Mouse (Mus musculus): ENCODE results near the gene Calb2.

Calb2 gene

DNA sequence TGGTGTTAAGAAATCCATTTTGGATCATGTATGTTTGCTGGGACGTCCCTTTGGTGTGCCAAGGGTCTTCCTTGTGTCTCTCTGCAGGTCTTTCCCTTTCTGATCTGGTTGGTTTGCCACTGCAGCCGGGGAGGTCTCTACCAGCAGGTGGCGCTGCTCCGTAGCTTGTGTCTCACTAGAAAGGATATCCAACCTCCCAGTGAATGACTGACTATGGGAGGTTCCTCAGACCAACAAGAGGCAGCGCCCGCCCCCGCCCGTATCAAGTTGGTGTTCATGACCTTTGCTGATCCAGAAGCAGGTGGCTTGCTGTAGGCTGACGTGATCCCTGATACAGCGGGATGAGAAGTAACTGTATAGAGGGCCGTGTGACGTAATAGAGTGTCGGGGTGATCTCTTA is 37.5 kb downstream of the Calb2 start:
- DNase-seq (ENCODE audit: low spot score in 2 of 2) = peak; percentile 79 to 85

DNA sequence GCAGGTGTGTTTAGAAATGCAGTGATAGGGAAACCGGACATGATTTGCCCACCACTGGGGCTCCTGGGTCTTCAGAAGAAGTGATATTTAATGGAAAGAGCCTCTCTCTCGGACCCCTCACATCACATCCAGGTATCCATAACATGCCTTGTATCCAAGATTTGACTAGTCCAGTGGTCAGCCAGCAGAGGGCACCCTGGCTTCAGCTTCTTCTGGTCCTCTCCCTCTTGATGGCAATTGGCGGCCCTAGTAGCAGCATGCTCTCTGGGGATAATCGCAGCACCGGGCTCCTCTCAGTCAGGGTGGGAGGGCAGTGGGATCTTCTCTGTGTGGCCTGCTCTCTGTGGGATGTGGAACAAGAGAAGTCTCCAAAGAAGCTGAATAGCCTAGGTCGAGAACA is 48.3 kb downstream of the Calb2 start:
- peak; percentile 19 to 36 for DNase-seq (ENCODE audit: low spot score in 2 of 2)

DNA sequence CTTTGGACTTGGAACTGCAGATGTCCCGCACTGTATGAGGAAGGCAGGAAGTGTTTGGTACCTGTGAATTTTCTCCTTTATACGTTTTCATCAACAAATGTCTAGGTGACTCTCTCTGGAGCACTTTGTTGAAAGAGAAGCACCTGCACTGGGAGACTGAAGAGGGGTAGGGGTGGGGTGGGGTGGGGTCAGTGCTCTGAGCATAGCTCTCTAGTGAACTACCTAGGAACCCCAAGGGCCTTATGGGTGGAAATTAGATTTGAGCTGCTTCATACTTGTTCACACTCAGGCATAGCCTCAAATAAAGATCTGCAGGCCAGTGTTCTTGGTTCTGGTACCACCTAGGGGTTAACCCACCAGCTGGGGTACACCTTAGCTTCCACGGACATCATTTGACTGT is 65.4 kb downstream of the Calb2 start, which contains the start of gene Gm17720:
Gene Gm17720, minus strand, starts transcription at position 101 of the 400 bp plus-strand sequence.
- no peak for DNase-seq (ENCODE audit: low spot score in 2 of 2)

DNA sequence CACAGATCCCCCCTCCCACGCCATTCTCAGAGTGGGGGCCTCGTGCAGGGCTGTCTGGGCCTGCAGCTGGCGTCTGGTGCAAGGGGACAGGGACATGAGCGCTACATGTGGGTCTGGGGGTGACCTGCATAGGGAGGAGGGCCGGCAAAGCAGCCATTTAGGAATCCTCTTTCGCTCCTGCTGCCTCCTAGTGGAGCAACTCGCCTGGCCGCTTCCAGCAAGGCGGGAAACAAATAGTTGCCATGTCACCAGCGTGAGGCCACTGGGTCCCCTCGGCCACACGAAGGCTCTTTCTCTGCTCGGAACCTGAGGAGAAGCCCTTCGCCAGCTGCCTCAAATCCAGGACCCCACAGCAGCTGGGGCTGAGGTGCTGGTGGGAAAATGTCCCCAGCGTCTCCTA is 66.3 kb downstream of the Calb2 start:
- no peak for DNase-seq (ENCODE audit: low spot score in 2 of 2)

DNA sequence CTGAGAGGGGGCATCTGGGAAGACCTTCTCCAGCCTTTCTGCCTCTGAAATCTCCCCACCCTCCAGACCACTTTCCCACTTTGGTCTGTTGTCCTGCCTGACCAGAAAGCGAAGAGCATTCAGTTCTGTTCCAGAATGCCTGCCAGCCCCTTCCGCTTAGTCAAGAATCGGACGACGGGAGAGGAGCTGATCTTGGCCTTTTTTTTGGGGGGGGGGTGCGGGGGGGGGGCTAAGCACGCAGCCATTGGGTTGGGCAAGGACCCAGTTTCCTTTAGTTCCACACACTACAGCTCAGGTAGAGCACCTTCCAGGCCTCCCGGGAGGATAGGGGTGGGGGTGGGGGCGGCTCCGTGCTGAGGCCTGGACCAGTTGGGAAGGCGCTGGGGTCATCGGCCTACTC is 67.1 kb downstream of the Calb2 start, which contains the start of gene Gm21964:
Gene Gm21964, plus strand, starts transcription at position 301 of the 400 bp plus-strand sequence.
- no peak for DNase-seq (ENCODE audit: low spot score in 2 of 2)

DNA sequence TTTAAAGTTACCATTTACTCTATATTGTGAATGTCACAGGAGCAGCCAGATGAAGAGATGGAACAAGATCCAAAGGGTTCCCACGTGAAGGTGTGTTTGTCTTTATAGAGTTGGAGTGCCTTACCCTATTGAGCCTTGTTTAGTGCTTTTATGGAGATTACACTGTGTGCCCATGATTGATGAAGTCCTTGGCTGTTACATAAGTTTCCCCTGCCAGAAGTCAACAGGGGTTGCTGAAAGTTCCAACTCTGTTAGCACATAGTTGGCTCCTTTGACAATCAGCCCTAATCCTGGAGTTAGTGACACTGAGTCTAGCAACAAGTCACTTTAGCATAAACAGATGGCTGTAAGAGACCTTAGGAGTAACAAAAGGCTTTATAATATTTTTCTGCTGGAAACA is 76.1 kb downstream of the Calb2 start:
- no peak for DNase-seq (ENCODE audit: low spot score in 2 of 2)
